ENCODE assay signal across 7 mouse cellular contexts in the genomic region with DNA sequence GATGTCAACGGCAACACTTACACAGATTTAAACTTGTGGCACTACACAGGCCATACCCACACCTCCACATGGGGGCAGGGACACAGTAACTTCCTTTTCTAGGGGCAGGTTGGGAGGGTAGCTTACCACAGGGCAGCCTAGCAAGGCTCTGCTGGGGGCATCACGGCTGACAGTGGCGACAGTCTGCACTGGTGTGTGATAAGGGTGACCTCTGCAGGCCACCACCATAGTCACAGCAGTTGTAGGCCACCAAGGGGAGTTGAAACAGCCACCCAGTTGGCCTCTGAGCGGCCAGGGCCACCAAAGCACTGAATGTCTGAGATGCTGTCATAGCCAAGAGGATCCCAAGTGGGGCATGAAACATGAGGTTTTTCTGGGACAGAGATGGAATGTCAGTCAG. TPM values are rescaled to one million over a fixed set of nuclear protein-coding genes. Genes with fewer than 3 reads are reported as not detected.
DNase-seq lines count a peak whose midpoint lies in the region; ATAC-seq lines count a peak whose summit lies in the region.

No protein-coding gene starts in this region.

- H3K4me3 ChIP-seq in embryonic facial prominence, embryonic 14.5 days (ENCODE audit: low read depth, low read length): no peak overlapping the region
- H3K4me3 ChIP-seq in intestine, embryonic 16.5 days (ENCODE audit: low read length): no peak overlapping the region
- peak overlapping the region; percentile 74 for H3K4me3 ChIP-seq in megakaryocyte, embryonic 14.5 days (replicated peaks)

- H3K36me3 ChIP-seq in embryonic facial prominence, embryonic 14.5 days (ENCODE audit: control insufficient read depth, insufficient read depth, low read length): no peaks in the 10 kb centered on the region
- no peaks in the 10 kb centered on the region for H3K36me3 ChIP-seq in intestine, embryonic 16.5 days (ENCODE audit: control insufficient read depth, insufficient read depth, low read length)
- H3K36me3 ChIP-seq in megakaryocyte, embryonic 14.5 days (replicated peaks; ENCODE audit: low read length): no peaks in the 10 kb centered on the region

- no peaks in the 10 kb centered on the region for H3K9me3 ChIP-seq in embryonic facial prominence, embryonic 14.5 days (ENCODE audit: control insufficient read depth, low read length)
- H3K9me3 ChIP-seq in intestine, embryonic 16.5 days (ENCODE audit: control insufficient read depth, low read length): no peaks in the 10 kb centered on the region
- H3K9me3 ChIP-seq in megakaryocyte, embryonic 14.5 days: no peaks in the 10 kb centered on the region

- 23% methylated on average over 4 of the region's 4 CpGs for WGBS in embryonic facial prominence, embryonic 14.5 days
- 14% methylated on average over 4 of the region's 4 CpGs for WGBS in intestine, embryonic 16.5 days

- no peaks in the 10 kb centered on the region for H3K4me1 ChIP-seq in embryonic facial prominence, embryonic 14.5 days (ENCODE audit: control insufficient read depth, insufficient read depth, low read length)
- no peaks in the 10 kb centered on the region; the same call in 1 of the 2 replicates for H3K4me1 ChIP-seq in intestine, embryonic 16.5 days (ENCODE audit: control insufficient read depth, insufficient read depth, low read length)
- peaks cover 60% of the 10 kb centered on the region for H3K4me1 ChIP-seq in megakaryocyte, embryonic 14.5 days

- no peaks in the 10 kb centered on the region for H3K27me3 ChIP-seq in embryonic facial prominence, embryonic 14.5 days (replicated peaks; ENCODE audit: control insufficient read depth, insufficient read depth, low read length)
- peaks cover under 1% of the 10 kb centered on the region; the same call in 1 of the 2 replicates for H3K27me3 ChIP-seq in intestine, embryonic 16.5 days (replicated peaks; ENCODE audit: control insufficient read depth, insufficient read depth, low read length)
- H3K27me3 ChIP-seq in megakaryocyte, embryonic 14.5 days (replicated peaks): peaks cover 14% of the 10 kb centered on the region

- no peak overlapping the region for H3K27ac ChIP-seq in embryonic facial prominence, embryonic 14.5 days (replicated peaks; ENCODE audit: low read depth, low read length)
- H3K27ac ChIP-seq in intestine, embryonic 16.5 days (ENCODE audit: low read length): no peak overlapping the region

- peak; percentile 70 for ATAC-seq in embryonic facial prominence, embryonic 14.5 days (ENCODE audit: low read depth)
- ATAC-seq in intestine, embryonic 16.5 days: 0 out of 2 replicates have a peak, but pooled peaks have one; percentile 46

- no peak overlapping the region for H3K4me2 ChIP-seq in embryonic facial prominence, embryonic 14.5 days (ENCODE audit: low read depth, low read length)
- H3K4me2 ChIP-seq in intestine, embryonic 16.5 days (ENCODE audit: low read depth, low read length): no peak overlapping the region

- DNase-seq in ovary, postnatal 36 days (ENCODE audit: low spot score): peak; percentile 39
- DNase-seq in ovary, postnatal 10 days (ENCODE audit: low spot score): no peak
- peak; percentile 48 for DNase-seq in adipocyte (ENCODE audit: low spot score)
- peak; percentile 49 for DNase-seq in embryonic facial prominence, embryonic 14.5 days (ENCODE audit: low spot score)
- DNase-seq in spleen, postnatal 36 days (ENCODE audit: low spot score in 2 of 2): peak; percentile 69 to 76

- H3K9ac ChIP-seq in embryonic facial prominence, embryonic 14.5 days (ENCODE audit: low read depth, low read length): no peak overlapping the region
- H3K9ac ChIP-seq in intestine, embryonic 16.5 days (ENCODE audit: low read depth, low read length): no peak overlapping the region

RNA-seq across cellular contexts. Expression of gene Egfl7, which starts 13.6 kb away (rescaled TPM):
- polyA plus RNA-seq in embryonic facial prominence, embryonic 14.5 days (2014; fragmentation: Nextera tagmentation; extraction: Ambion mirVana): 110 and 119 TPM in 2 replicates
- polyA plus RNA-seq in intestine, embryonic 16.5 days (2015; fragmentation: Nextera tagmentation; extraction: Ambion mirVana): 110 and 118 TPM in 2 replicates
- polyA plus RNA-seq in megakaryocyte, embryonic 14.5 days (2012; ENCODE audit: insufficient read depth, low replicate concordance): 19.7 and 90.5 TPM in 2 replicates

RNA-seq across cellular contexts. Expression of gene Gm20532, which starts 20.2 kb away (rescaled TPM):
- not detected in 2 replicates for polyA plus RNA-seq in embryonic facial prominence, embryonic 14.5 days (2014; fragmentation: Nextera tagmentation; extraction: Ambion mirVana)
- polyA plus RNA-seq in intestine, embryonic 16.5 days (2015; fragmentation: Nextera tagmentation; extraction: Ambion mirVana): not detected in 2 replicates
- not detected in 2 replicates for polyA plus RNA-seq in megakaryocyte, embryonic 14.5 days (2012; ENCODE audit: insufficient read depth, low replicate concordance)

RNA-seq across cellular contexts. Expression of gene Agpat2, which starts 38.0 kb away (rescaled TPM):
- polyA plus RNA-seq in embryonic facial prominence, embryonic 14.5 days (2014; fragmentation: Nextera tagmentation; extraction: Ambion mirVana): 25.1 and 26.7 TPM in 2 replicates
- 113 and 116 TPM in 2 replicates for polyA plus RNA-seq in intestine, embryonic 16.5 days (2015; fragmentation: Nextera tagmentation; extraction: Ambion mirVana)
- polyA plus RNA-seq in megakaryocyte, embryonic 14.5 days (2012; ENCODE audit: insufficient read depth, low replicate concordance): 34.1 and 41.8 TPM in 2 replicates

RNA-seq across cellular contexts. Expression of gene Notch1, which starts 49.8 kb away (rescaled TPM):
- polyA plus RNA-seq in embryonic facial prominence, embryonic 14.5 days (2014; fragmentation: Nextera tagmentation; extraction: Ambion mirVana): 29.9 and 35.8 TPM in 2 replicates
- 7.4 and 8.4 TPM in 2 replicates for polyA plus RNA-seq in intestine, embryonic 16.5 days (2015; fragmentation: Nextera tagmentation; extraction: Ambion mirVana)
- polyA plus RNA-seq in megakaryocyte, embryonic 14.5 days (2012; ENCODE audit: insufficient read depth, low replicate concordance): 1.2 and 4.2 TPM in 2 replicates
